Mouse (Mus musculus) ES-Bruce4 (cell line): ENCODE results near the gene Tnnc2. TPM values are rescaled to one million over a fixed set of nuclear protein-coding genes. Genes with fewer than 3 reads are reported as not detected.

Experiments
- H3K27ac ChIP-seq: 2 replicates; pipeline ENCODE4 v1.5.1; 2012; ENCODE audit warnings: low read length, inconsistent platforms; ENCODE audit not compliant: insufficient read depth
- H3K27me3 ChIP-seq: 2 replicates; pipeline ENCODE4 v1.6.1; 2012; ENCODE audit warnings: mild to moderate bottlenecking, low read length, inconsistent platforms; ENCODE audit not compliant: control insufficient read depth, poor library complexity, insufficient read depth, severe bottlenecking
- H3K36me3 ChIP-seq: 2 replicates; pipeline ENCODE4 v1.6.1; 2012; ENCODE audit warnings: inconsistent platforms, mild to moderate bottlenecking, low read length, moderate library complexity; ENCODE audit not compliant: control insufficient read depth, poor library complexity, insufficient read depth, severe bottlenecking
- H3K4me1 ChIP-seq: one replicate; pipeline ENCODE4 v1.8.1; 2011; ENCODE audit warnings: low read length; ENCODE audit not compliant: control insufficient read depth, insufficient read depth
- H3K4me3 ChIP-seq: 2 replicates; pipeline ENCODE4 v1.5.1; 2011; ENCODE audit warnings: low read depth, mild to moderate bottlenecking, low read length
- H3K9ac ChIP-seq: 2 replicates; pipeline ENCODE4 v1.6.1; 2012; ENCODE audit warnings: low read depth, mild to moderate bottlenecking, inconsistent platforms; ENCODE audit not compliant: poor library complexity, severe bottlenecking
- H3K9me3 ChIP-seq: replicated peaks from 2 replicates; pipeline ENCODE4 v1.6.1; 2012; ENCODE audit warnings: mild to moderate bottlenecking, low read length, inconsistent platforms; ENCODE audit not compliant: control insufficient read depth, poor library complexity, insufficient read depth, severe bottlenecking
- CTCF ChIP-seq: IDR thresholded peaks from one replicate; pipeline ENCODE4 v1.8.1; 2011; ENCODE audit warnings: low read depth, low read length
- EP300 ChIP-seq: IDR thresholded peaks from 2 replicates; pipeline ENCODE4 v1.6.1; 2011; ENCODE audit warnings: low read depth, low read length; ENCODE audit not compliant: insufficient read depth
- POLR2A ChIP-seq: IDR thresholded peaks from one replicate; pipeline ENCODE4 v1.8.1; 2011; ENCODE audit warnings: low read length; ENCODE audit not compliant: insufficient read depth
- polyA plus RNA-seq: library from polyadenylated mRNA; stranded (reverse); fragments of >200 nt; gene quantifications from 2 replicates; pipeline ENCODE4 v1.2.4, GENCODE M21; 2011; ENCODE audit warnings: low read depth; ENCODE audit not compliant: missing spikeins, insufficient read depth, insufficient read length

The Tnnc2 gene
- 0.88 and 1.6 TPM in 2 replicates for polyA plus RNA-seq

DNA sequence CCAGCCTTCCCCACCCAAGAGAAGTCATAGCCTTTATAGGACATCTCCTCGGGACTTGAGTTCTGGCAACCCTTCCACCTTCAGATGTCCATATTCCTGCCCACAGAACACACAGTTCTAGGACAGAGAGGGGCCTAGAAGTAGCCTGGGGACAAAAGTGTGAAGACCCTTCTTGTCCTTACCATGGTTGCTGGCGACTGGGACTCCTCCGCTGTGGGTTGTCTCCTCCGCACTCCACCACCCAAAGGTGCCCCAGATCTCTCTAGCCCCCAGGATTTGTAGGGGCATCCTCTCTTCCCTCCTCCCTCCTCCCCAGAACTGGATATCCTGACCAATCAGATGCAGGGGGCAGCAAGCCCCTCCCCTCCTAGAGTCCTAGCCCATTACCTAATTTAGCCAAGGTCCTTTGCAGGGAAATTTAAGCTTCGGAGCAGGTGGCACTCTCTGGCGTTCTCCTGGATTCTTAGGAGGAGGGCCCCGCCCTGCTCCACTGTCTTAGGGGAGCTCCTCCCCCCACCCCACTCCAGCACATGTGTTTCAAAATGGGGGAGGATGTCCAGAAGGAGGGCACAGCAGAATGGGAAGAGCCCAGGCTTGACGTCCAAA, at the start of gene Tnnc2:
Gene Tnnc2 (minus strand): TSS at position 487 of the 606 bp plus-strand sequence.
- Histone ChIP-seq H3K9ac (no peak within 1 kb of the TSS), H3K4me3 (no peak within 1 kb of the TSS), H3K9me3 (no peaks in the 10 kb centered on the region), H3K27ac (no peak within 1 kb of the TSS), H3K4me1 (no peaks in the 10 kb centered on the region), H3K27me3 (no peaks in the 10 kb centered on the region), H3K36me3 (no peaks in the 10 kb centered on the region)
- TF ChIP-seq EP300, result no peak
- TF ChIP-seq POLR2A, result no peak
- no peak for TF ChIP-seq CTCF

DNA sequence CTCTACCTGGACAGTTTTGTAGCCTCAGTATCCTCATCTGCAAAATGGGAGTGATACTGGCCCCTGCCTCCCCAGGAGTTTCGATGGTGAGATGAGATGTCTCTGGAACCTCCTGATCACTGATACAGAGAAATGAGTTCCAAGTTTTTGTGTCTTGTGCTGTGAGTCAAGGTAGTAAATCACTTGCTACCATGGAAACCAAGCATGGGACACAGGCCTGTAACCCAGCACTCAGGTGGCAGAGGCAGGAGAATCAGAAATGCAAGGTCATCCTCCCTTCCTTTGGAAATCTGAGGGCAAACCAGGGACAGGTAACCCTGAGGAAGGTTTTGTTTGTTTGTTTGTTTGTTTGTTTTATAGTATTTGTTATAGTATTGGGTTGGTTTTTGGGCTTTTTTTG, 49.3 kb upstream of the Tnnc2 start:
- TF ChIP-seq POLR2A, result no peak
- TF ChIP-seq EP300, result no peak
- TF ChIP-seq CTCF, result no peak

DNA sequence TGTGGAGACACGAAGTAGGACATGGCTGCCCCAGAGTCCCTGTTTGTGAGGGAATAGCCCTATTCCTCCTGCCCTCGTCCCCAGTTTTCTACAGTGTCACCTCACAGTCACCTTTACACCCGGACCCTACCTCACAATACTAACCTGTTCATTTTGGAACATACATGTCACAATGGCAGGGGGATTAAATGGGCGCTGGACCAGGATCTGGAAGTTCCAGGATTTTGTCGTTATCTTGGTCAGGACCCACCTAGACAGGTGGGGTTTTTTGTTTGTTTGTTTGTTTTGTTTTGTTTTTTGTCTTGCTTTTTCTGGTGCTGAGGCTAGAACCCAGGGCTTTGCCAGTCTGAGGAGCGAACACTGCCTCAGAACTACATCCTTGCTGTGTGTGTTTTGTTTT, 48.7 kb upstream of the Tnnc2 start, which contains the start of gene Spata25:
Gene Spata25 (minus strand): TSS at position 101 of the 400 bp plus-strand sequence.
- H3K36me3 ChIP-seq, result peaks cover 36% of the 10 kb centered on the region
- peak within 1 kb of the TSS; percentile 69 for H3K27ac ChIP-seq
- no peaks in the 10 kb centered on the region for H3K4me1 ChIP-seq
- no peaks in the 10 kb centered on the region for H3K27me3 ChIP-seq
- 0 out of 2 replicates have a peak within 1 kb of the TSS, but pooled peaks have one; percentile 1 for H3K4me3 ChIP-seq
- no peaks in the 10 kb centered on the region for H3K9me3 ChIP-seq
- peak within 1 kb of the TSS; percentile 19; the same call in 1 of the 2 replicates for H3K9ac ChIP-seq
- TF ChIP-seq CTCF (no peak), EP300 (no peak), POLR2A (no peak)

More for the DNA sequence above, 49.3 kb upstream of the Tnnc2 start:
- Histone ChIP-seq H3K4me3 (no peak overlapping the region), H3K9ac (no peak overlapping the region), H3K36me3 (peaks cover 36% of the 10 kb centered on the region), H3K27me3 (no peaks in the 10 kb centered on the region), H3K27ac (peak overlapping the region; percentile 69), H3K9me3 (no peaks in the 10 kb centered on the region), H3K4me1 (no peaks in the 10 kb centered on the region)

DNA sequence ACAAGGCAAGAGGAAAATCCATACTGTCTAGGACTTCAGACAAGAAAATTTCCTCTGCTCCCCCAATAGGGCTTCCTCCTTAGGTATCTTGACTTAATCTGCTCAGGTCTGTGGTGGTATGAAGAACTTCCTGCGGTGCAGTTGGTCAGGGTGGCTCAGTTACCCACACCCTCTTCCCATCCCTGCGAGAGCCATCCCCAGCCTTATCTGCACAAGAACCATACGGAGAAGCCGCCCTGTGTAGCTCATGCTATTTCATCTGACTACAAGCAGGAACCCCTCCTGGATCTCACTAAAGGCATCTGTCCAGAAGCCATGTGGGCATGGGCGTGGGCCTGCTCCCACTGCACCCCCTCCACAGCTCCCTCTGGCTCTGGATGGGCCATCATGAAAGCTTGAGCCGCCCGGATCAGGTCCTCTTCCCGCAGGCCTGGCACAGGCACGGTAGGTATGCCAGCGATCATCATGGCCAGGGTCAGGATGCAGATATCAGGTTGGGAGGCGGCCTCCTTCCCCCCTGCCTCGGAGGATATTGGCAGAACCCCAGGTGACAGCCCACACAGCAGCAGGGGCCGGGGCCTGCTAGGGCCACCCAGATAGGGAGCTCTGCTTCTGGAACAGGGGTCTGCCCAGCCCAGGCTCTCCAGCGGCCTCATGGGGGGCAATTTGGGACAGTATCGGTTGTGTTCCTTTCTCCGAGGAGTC, 47.5 kb upstream of the Tnnc2 start:
- H3K4me1 ChIP-seq, result no peaks in the 10 kb centered on the region
- H3K9ac ChIP-seq, result peak overlapping the region; percentile 19; the same call in 1 of the 2 replicates
- H3K9me3 ChIP-seq, result no peaks in the 10 kb centered on the region
- H3K27me3 ChIP-seq, result no peaks in the 10 kb centered on the region
- H3K36me3 ChIP-seq, result peaks cover 36% of the 10 kb centered on the region
- H3K4me3 ChIP-seq, result peak overlapping the region; percentile 1; the same call in 1 of the 2 replicates
- no peak for TF ChIP-seq EP300
- TF ChIP-seq CTCF, result no peak
- no peak for TF ChIP-seq POLR2A
- H3K27ac ChIP-seq, result peak overlapping the region; percentile 69

DNA sequence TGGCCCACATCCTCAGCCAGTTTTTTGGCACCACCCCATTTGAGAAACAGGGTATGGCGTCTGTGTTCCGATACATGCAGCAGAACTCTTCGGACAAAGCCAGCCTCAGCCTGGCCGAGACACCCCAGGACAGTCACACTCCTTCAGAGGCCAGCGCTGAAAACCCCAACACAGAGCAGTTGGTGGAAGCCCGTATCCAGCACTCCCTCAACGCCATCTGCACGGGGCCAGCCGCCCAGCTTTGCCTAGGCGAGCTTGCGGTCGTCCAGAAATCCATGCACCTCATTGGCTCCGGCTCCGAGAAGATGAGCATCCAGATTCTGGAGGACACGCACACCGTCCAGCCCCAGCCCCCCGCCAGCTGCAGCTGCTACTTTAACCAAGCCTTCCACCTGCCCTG, 45.8 kb upstream of the Tnnc2 start:
- Histone ChIP-seq H3K27me3 (no peaks in the 10 kb centered on the region), H3K9me3 (no peaks in the 10 kb centered on the region), H3K36me3 (peaks cover 39% of the 10 kb centered on the region), H3K4me1 (peaks cover 4% of the 10 kb centered on the region), H3K9ac (peak overlapping the region; percentile 9), H3K4me3 (peak overlapping the region; percentile 64), H3K27ac (no peak overlapping the region)
- no peak for TF ChIP-seq EP300
- TF ChIP-seq CTCF, result no peak
- TF ChIP-seq POLR2A, result no peak

DNA sequence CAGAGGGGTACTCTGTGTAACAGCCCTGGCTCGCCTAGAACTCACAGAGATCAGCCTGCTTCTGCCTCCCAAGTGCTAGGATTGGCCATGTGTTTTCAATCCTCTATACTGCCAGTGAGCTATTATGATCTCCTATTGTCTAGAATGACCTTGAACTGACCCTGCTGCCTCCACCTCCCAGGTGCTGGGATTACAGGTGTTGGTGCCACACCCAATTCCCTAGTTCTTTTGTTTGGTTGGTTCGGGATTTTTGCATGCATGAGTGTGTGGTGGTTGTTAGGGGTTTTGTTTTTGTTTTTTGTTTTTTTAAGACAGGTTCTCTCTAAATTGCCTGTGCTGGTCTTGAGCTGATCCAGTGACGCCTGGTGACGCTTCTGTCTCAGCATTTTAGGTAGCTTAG, 44.2 kb upstream of the Tnnc2 start:
- peak overlapping the region; percentile 65 for H3K4me3 ChIP-seq

More for the DNA sequence above, 44.2 kb upstream of the Tnnc2 start:
- TF ChIP-seq CTCF (no peak), POLR2A (peak; percentile 9), EP300 (peak; percentile 98)
- H3K9ac ChIP-seq, result peak overlapping the region; percentile 69
- H3K9me3 ChIP-seq, result no peaks in the 10 kb centered on the region
- no peaks in the 10 kb centered on the region for H3K27me3 ChIP-seq
- H3K27ac ChIP-seq, result peak overlapping the region; percentile 89
- H3K4me1 ChIP-seq, result peaks cover 8% of the 10 kb centered on the region
- peaks cover 46% of the 10 kb centered on the region for H3K36me3 ChIP-seq
